In genomic region chr15:102108651-102109525, GRCm38 (mm10) we compare ENCODE assay signal across 8 mouse cellular contexts. TPM values are rescaled to one million over a fixed set of nuclear protein-coding genes. Genes with fewer than 3 reads are reported as not detected.
DNase-seq lines count a peak whose midpoint lies in the region; ATAC-seq and TF ChIP-seq lines count a peak whose summit lies in the region.

No protein-coding gene starts in this region.

- H3K9ac ChIP-seq in forebrain, embryonic 16.5 days (replicated peaks; ENCODE audit: low read depth, low read length): no peak overlapping the region

- TF ChIP-seq CTCF in small intestine, adult 2 months (IDR thresholded peaks at IDR 0.05; ENCODE audit: extremely low read depth, insufficient read length, insufficient replicate concordance, low read depth, low read length): peak; percentile 75; the same call in 1 of the 2 replicates

- H3K4me3 ChIP-seq in forebrain, embryonic 16.5 days (replicated peaks; ENCODE audit: low read length): no peak overlapping the region
- H3K4me3 ChIP-seq in small intestine, adult 2 months (ENCODE audit: low read depth, low read length): no peak overlapping the region

- TF ChIP-seq POLR2A in small intestine, adult 2 months (IDR thresholded peaks at IDR 0.05; ENCODE audit: low read depth, low read length): no peak

- peaks cover 21% of the 10 kb centered on the region for H3K4me1 ChIP-seq in forebrain, embryonic 16.5 days (replicated peaks; ENCODE audit: control insufficient read depth, insufficient read depth, low read length)
- peaks cover 23% of the 10 kb centered on the region for H3K4me1 ChIP-seq in small intestine, adult 2 months (ENCODE audit: control insufficient read depth, insufficient read depth, insufficient read length, low read length)

- 40% methylated on average over 18 of the region's 18 CpGs for WGBS in forebrain, embryonic 16.5 days
- WGBS in small intestine, adult 2 months: 41% methylated on average over 18 of the region's 18 CpGs

- peak; percentile 41 for ATAC-seq in forebrain, embryonic 16.5 days

- H3K27ac ChIP-seq in forebrain, embryonic 16.5 days (ENCODE audit: low read length): no peak overlapping the region
- no peak overlapping the region for H3K27ac ChIP-seq in small intestine, adult 2 months (ENCODE audit: insufficient read depth, low read depth, low read length)

- no peaks in the 10 kb centered on the region for H3K36me3 ChIP-seq in forebrain, embryonic 16.5 days (ENCODE audit: control insufficient read depth, insufficient read depth)
- H3K36me3 ChIP-seq in small intestine, adult 2 months (ENCODE audit: control insufficient read depth, insufficient read depth, low read length): peaks cover 7% of the 10 kb centered on the region; the same call in 1 of the 2 replicates

- H3K4me2 ChIP-seq in forebrain, embryonic 16.5 days (ENCODE audit: low read length): no peak overlapping the region

- intact Hi-C loops in heart, postnatal 25 days (cut with DNase I): loop anchor here (1.0 to 10.0 kb wide), 2 partner anchors 37 to 296 kb away; partner anchors contain the start of gene Sp1

- peak; percentile 97 for DNase-seq in heart, adult 11 months
- DNase-seq in heart, postnatal 25 days (ENCODE audit: low spot score): no peak
- peak; percentile 71 for DNase-seq in c-Kit-positive CD71-positive TER-119-negative erythroid progenitor cells, embryonic 14.5 days (ENCODE audit: low read depth)
- DNase-seq in heart, postnatal 4 days: peak; percentile 90
- peak; percentile 78 to 83 for DNase-seq in layer of hippocampus, postnatal 14 days (ENCODE audit: low spot score in 2 of 2)
- peak; percentile 87 to 90 for DNase-seq in lung, postnatal 4 days

- H3K27me3 ChIP-seq in forebrain, embryonic 16.5 days (replicated peaks; ENCODE audit: control insufficient read depth, insufficient read depth, low read length): peaks cover 11% of the 10 kb centered on the region; the same call in 1 of the 2 replicates
- no peaks in the 10 kb centered on the region for H3K27me3 ChIP-seq in small intestine, adult 2 months (ENCODE audit: control insufficient read depth, insufficient read depth, low read length)

- H3K9me3 ChIP-seq in forebrain, embryonic 16.5 days (ENCODE audit: control insufficient read depth, low read length): no peaks in the 10 kb centered on the region

RNA-seq across cellular contexts. Expression of gene Tns2, which starts 8.7 kb away (rescaled TPM):
- total RNA-seq in heart, postnatal 25 days (2021): 100 to 1,000 TPM in 1 of 2 experiments, 10 to 100 TPM in 1; 98.6 to 118 TPM
- polyA plus RNA-seq in forebrain, embryonic 16.5 days (2015; fragmentation: Nextera tagmentation; extraction: Ambion mirVana): 6.9 and 7.7 TPM in 2 replicates
- 10 to 100 TPM; 65.8 to 70.3 TPM for total RNA-seq in heart, postnatal 4 days (2021)
- 10 to 100 TPM; 10.0 to 15.8 TPM for total RNA-seq in layer of hippocampus, postnatal 14 days (2021)
- polyA plus RNA-seq in small intestine, adult 2 months (2012; rRNA removed): 26.4 and 42.5 TPM in 2 replicates

RNA-seq across cellular contexts. Expression of gene Spryd3, which starts 27.1 kb away (rescaled TPM):
- 10 to 100 TPM; 13.2 to 15.1 TPM for total RNA-seq in heart, postnatal 25 days (2021)
- 48.2 and 56.4 TPM in 2 replicates for polyA plus RNA-seq in forebrain, embryonic 16.5 days (2015; fragmentation: Nextera tagmentation; extraction: Ambion mirVana)
- total RNA-seq in heart, postnatal 4 days (2021): 10 to 100 TPM; 19.9 to 22.6 TPM
- 100 to 1,000 TPM; 163 to 164 TPM for total RNA-seq in layer of hippocampus, postnatal 14 days (2021)
- polyA plus RNA-seq in small intestine, adult 2 months (2012; rRNA removed): 22.7 and 48.8 TPM in 2 replicates

RNA-seq across cellular contexts. Expression of gene Igfbp6, which starts 35.3 kb away (rescaled TPM):
- 10 to 100 TPM; 38.3 to 43.6 TPM for total RNA-seq in heart, postnatal 25 days (2021)
- polyA plus RNA-seq in forebrain, embryonic 16.5 days (2015; fragmentation: Nextera tagmentation; extraction: Ambion mirVana): 2.2 and 2.4 TPM in 2 replicates
- total RNA-seq in heart, postnatal 4 days (2021): 10 to 100 TPM; 10.0 to 12.5 TPM
- 1 to 10 TPM; 3.0 to 4.0 TPM for total RNA-seq in layer of hippocampus, postnatal 14 days (2021)
- 5.4 and 22.3 TPM in 2 replicates for polyA plus RNA-seq in small intestine, adult 2 months (2012; rRNA removed)

RNA-seq across cellular contexts. Expression of gene Eif4b, which starts 35.3 kb away (rescaled TPM):
- 100 to 1,000 TPM; 131 to 144 TPM for total RNA-seq in heart, postnatal 25 days (2021)
- 109 and 117 TPM in 2 replicates for polyA plus RNA-seq in forebrain, embryonic 16.5 days (2015; fragmentation: Nextera tagmentation; extraction: Ambion mirVana)
- 100 to 1,000 TPM; 142 to 145 TPM for total RNA-seq in heart, postnatal 4 days (2021)
- 100 to 1,000 TPM; 179 to 184 TPM for total RNA-seq in layer of hippocampus, postnatal 14 days (2021)
- 22.7 and 54.7 TPM in 2 replicates for polyA plus RNA-seq in small intestine, adult 2 months (2012; rRNA removed)

RNA-seq across cellular contexts. Expression of gene Soat2, which starts 41.4 kb away (rescaled TPM):
- under 1 TPM in 1 of 2 experiments, not detected in 1; 0.11 TPM for total RNA-seq in heart, postnatal 25 days (2021)
- polyA plus RNA-seq in forebrain, embryonic 16.5 days (2015; fragmentation: Nextera tagmentation; extraction: Ambion mirVana): not detected in 2 replicates
- total RNA-seq in heart, postnatal 4 days (2021): under 1 TPM; 0.11 to 0.17 TPM
- not detected for total RNA-seq in layer of hippocampus, postnatal 14 days (2021)
- polyA plus RNA-seq in small intestine, adult 2 months (2012; rRNA removed): 94.1 and 454 TPM in 2 replicates

Comparison
In these comparisons a context has a peak if more than half of its experiments do, and no peak if none do; other contexts are left out.
1. RNA of gene Spryd3, which starts 27.1 kb away (total RNA-seq): 163 to 164 TPM in layer of hippocampus, postnatal 14 days; 19.9 to 22.6 TPM in heart, postnatal 4 days and 13.2 to 15.1 TPM in heart, postnatal 25 days; every median in the first group is over 4 times any median in the second.